Mouse (Mus musculus) hindbrain, postnatal 0 days (tissue): ENCODE data around the gene Vamp1. TPM values are rescaled to one million over a fixed set of nuclear protein-coding genes. Genes with fewer than 3 reads are reported as not detected.

Experiments
- ATAC-seq: fragments of 200-750 bp; cut with Nextera tagmentation; 2 replicates; pipeline ENCODE4 v1.8.0; 2017; ENCODE audit warnings: mild to moderate bottlenecking, moderate TSS enrichment, moderate library complexity
- DNase-seq: peaks from one replicate; pipeline ENCODE4 v3.0.0-alpha.2; 2015; ENCODE audit warnings: low spot score
- H3K27ac ChIP-seq: fragments of 300-500 bp; sonication (generic); 2 replicates; pipeline ENCODE4 v1.5.1; 2014; ENCODE audit warnings: mild to moderate bottlenecking
- H3K27me3 ChIP-seq: fragments of 300-500 bp; sonication (generic); 2 replicates; pipeline ENCODE4 v1.6.1; 2014; ENCODE audit warnings: low read length, mixed read lengths; ENCODE audit not compliant: insufficient read depth
- H3K36me3 ChIP-seq: fragments of 300-500 bp; sonication (generic); 2 replicates; pipeline ENCODE4 v1.6.1; 2014; ENCODE audit warnings: low read length, mixed read lengths; ENCODE audit not compliant: insufficient read depth
- H3K4me1 ChIP-seq: fragments of 300-500 bp; sonication (generic); 2 replicates; pipeline ENCODE4 v1.6.1; 2014; ENCODE audit warnings: antibody characterized with exemption, low read length, mixed read lengths; ENCODE audit not compliant: insufficient read depth
- H3K4me2 ChIP-seq: fragments of 300-500 bp; sonication (generic); 2 replicates; pipeline ENCODE4 v1.6.1; 2014; ENCODE audit warnings: low read depth, mild to moderate bottlenecking, low read length, moderate library complexity, mixed read lengths
- H3K4me3 ChIP-seq: fragments of 300-500 bp; sonication (generic); 2 replicates; pipeline ENCODE4 v1.5.1; 2014; ENCODE audit warnings: low read length
- H3K9ac ChIP-seq: fragments of 300-500 bp; sonication (generic); replicated peaks from 2 replicates; pipeline ENCODE4 v1.6.1; 2014; ENCODE audit warnings: mild to moderate bottlenecking, low read length, moderate library complexity, mixed read lengths
- H3K9me3 ChIP-seq: fragments of 300-500 bp; sonication (generic); 2 replicates; pipeline ENCODE4 v1.6.1; 2016; ENCODE audit warnings: low read length, mixed read lengths
- CTCF ChIP-seq: IDR thresholded peaks from 2 replicates; pipeline ENCODE4 v1.5.1; 2016; ENCODE audit warnings: antibody characterized with exemption, control low read depth, low read depth
- WGBS: fragments of 180-500 bp; shearing (Covaris S2); extraction: QIAGEN DNeasy Blood & Tissue Kit; methylation state at CpG from one replicate; pipeline ENCODE4 v1.1.7; 2014; 5-methylcytosine and 5-hydroxymethylcytosine counted together
- polyA plus RNA-seq: library from polyadenylated mRNA; unstranded; fragments of >200 nt; fragmentation: Nextera tagmentation; extraction: Ambion mirVana; gene quantifications from 2 replicates; pipeline ENCODE4 v1.2.1, GENCODE M21; 2015
- total RNA-seq: library from RNA; depleted of rRNA; stranded (reverse); fragments of >200 nt; gene quantifications from 2 replicates; pipeline ENCODE4 v1.2.3, GENCODE M21; 2014; rRNA removed

Vamp1 gene
- 74.6 and 85.3 TPM in 2 replicates for total RNA-seq
- polyA plus RNA-seq: 73.0 and 74.6 TPM in 2 replicates

GRCm38 (mm10) chr6:125215148-125215954, at the start of gene Vamp1:
Gene Vamp1 (plus strand): TSS chr6:125215551.
- H3K4me2 ChIP-seq: peak within 1 kb of the TSS; percentile 94
- WGBS: under 1% methylated on average over 48 of the region's 48 CpGs
- no peaks in the 10 kb centered on the region for H3K9me3 ChIP-seq
- TF ChIP-seq CTCF: peak; percentile 22; the same call in 1 of the 2 replicates
- ATAC-seq (peak; percentile 98), DNase-seq (peak; percentile 99)
- H3K27ac ChIP-seq: peak within 1 kb of the TSS; percentile 88
- H3K4me3 ChIP-seq: peak within 1 kb of the TSS; percentile 72
- H3K36me3 ChIP-seq: no peaks in the 10 kb centered on the region
- no peaks in the 10 kb centered on the region; the same call in 1 of the 2 replicates for H3K27me3 ChIP-seq
- peaks cover 6% of the 10 kb centered on the region for H3K4me1 ChIP-seq
- peak within 1 kb of the TSS; percentile 72 for H3K9ac ChIP-seq

GRCm38 (mm10) chr6:125166051-125166751, 49.1 kb upstream of the Vamp1 start, which contains the start of gene Gapdh:
Gene Gapdh (minus strand): TSS chr6:125166467.
- Histone ChIP-seq H3K27me3 (no peaks in the 10 kb centered on the region), H3K4me3 (peak within 1 kb of the TSS; percentile 65), H3K36me3 (peaks cover 33% of the 10 kb centered on the region), H3K9me3 (no peaks in the 10 kb centered on the region), H3K27ac (peak within 1 kb of the TSS; percentile 90), H3K9ac (peak within 1 kb of the TSS; percentile 78), H3K4me1 (peaks cover 23% of the 10 kb centered on the region; the same call in 1 of the 2 replicates), H3K4me2 (peak within 1 kb of the TSS; percentile 77)
- under 1% methylated on average over 17 of the region's 18 CpGs for WGBS
- DNase-seq: peak; percentile 71
- peak; percentile 19 for ATAC-seq
- no peak for TF ChIP-seq CTCF

GRCm38 (mm10) chr6:125166861-125167650, 48.3 kb upstream of the Vamp1 start:
- ATAC-seq (peak; percentile 15; the same call in 1 of the 2 replicates), DNase-seq (peak; percentile 49)
- peak overlapping the region; percentile 90 for H3K27ac ChIP-seq
- peak overlapping the region; percentile 78 for H3K9ac ChIP-seq
- 16% methylated on average over 10 of the region's 10 CpGs for WGBS
- H3K36me3 ChIP-seq: peaks cover 37% of the 10 kb centered on the region
- H3K27me3 ChIP-seq: no peaks in the 10 kb centered on the region
- no peak for TF ChIP-seq CTCF
- H3K4me2 ChIP-seq: peak overlapping the region; percentile 77
- peaks cover 23% of the 10 kb centered on the region; the same call in 1 of the 2 replicates for H3K4me1 ChIP-seq
- no peaks in the 10 kb centered on the region for H3K9me3 ChIP-seq
- 0 out of 2 replicates have a peak overlapping the region, but pooled peaks have one; percentile 65 for H3K4me3 ChIP-seq

DNA sequence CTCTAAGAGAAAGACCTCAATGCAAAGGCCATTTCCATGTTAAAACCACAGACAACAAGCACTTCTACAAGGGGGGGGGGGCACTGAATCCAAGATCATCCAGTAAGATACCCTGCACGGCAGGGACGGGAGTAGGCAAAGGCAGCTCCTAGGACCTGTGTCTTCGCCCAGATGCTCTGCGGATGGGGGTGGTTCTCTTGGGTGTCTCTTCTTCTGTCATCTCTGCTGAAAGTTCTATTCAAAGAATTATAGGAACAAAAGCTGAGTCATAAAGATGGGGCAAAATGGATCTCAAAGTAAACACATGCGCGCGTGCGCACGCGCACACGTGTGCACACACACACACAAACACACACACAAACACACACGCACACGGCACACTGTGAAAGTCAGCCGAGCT, 47.3 kb upstream of the Vamp1 start:
- no peak for TF ChIP-seq CTCF
- Histone ChIP-seq H3K9ac (no peak overlapping the region), H3K9me3 (no peaks in the 10 kb centered on the region), H3K27me3 (no peaks in the 10 kb centered on the region), H3K27ac (peak overlapping the region; percentile 90; the same call in 1 of the 2 replicates), H3K4me3 (no peak overlapping the region), H3K36me3 (peaks cover 47% of the 10 kb centered on the region), H3K4me1 (peaks cover 23% of the 10 kb centered on the region; the same call in 1 of the 2 replicates), H3K4me2 (no peak overlapping the region)
- WGBS: 90% methylated on average over 14 of the region's 14 CpGs
- DNase-seq (no peak), ATAC-seq (no peak)

- H3K4me2 ChIP-seq: no peak overlapping the region
- no peak overlapping the region for H3K4me3 ChIP-seq
- no peak overlapping the region for H3K27ac ChIP-seq
- ATAC-seq: no peak
- WGBS: 82% methylated on average over 6 of the region's 6 CpGs
- DNase-seq: no peak
- H3K9ac ChIP-seq: no peak overlapping the region
- no peaks in the 10 kb centered on the region for H3K9me3 ChIP-seq
- H3K4me1 ChIP-seq: peaks cover 16% of the 10 kb centered on the region; the same call in 1 of the 2 replicates
- H3K36me3 ChIP-seq: peaks cover 65% of the 10 kb centered on the region
- peak; percentile 16; the same call in 1 of the 2 replicates for TF ChIP-seq CTCF
- H3K27me3 ChIP-seq: no peaks in the 10 kb centered on the region
These were observed 45.2 kb upstream of the Vamp1 start for GRCm38 (mm10) chr6:125170194-125170593.

GRCm38 (mm10) chr6:125172474-125172873, 42.9 kb upstream of the Vamp1 start:
- Histone ChIP-seq H3K36me3 (peaks cover 85% of the 10 kb centered on the region), H3K4me2 (no peak overlapping the region), H3K9me3 (no peaks in the 10 kb centered on the region), H3K27ac (no peak overlapping the region), H3K4me1 (0 out of 2 replicates have a peak, but pooled peaks cover 2% of the 10 kb centered on the region), H3K4me3 (no peak overlapping the region), H3K9ac (no peak overlapping the region), H3K27me3 (no peaks in the 10 kb centered on the region)
- DNase-seq: no peak
- WGBS: 74% methylated on average over 2 of the region's 2 CpGs
- ATAC-seq: no peak
- no peak for TF ChIP-seq CTCF
